Mouse (Mus musculus) spleen, adult 2 months (tissue): ENCODE results near the gene Dars2.

Experiments
- CTCF ChIP-seq: fragments of 200-500 bp; IDR thresholded peaks from 2 replicates; pipeline ENCODE4 v1.5.1; 2011; ENCODE audit warnings: mild to moderate bottlenecking, inconsistent platforms; ENCODE audit not compliant: insufficient read depth, insufficient read length, insufficient replicate concordance; ENCODE audit errors: extremely low read depth
- POLR2A ChIP-seq: fragments of 200-500 bp; IDR thresholded peaks from 2 replicates; pipeline ENCODE4 v1.6.1; 2011; ENCODE audit warnings: low read depth, low read length, inconsistent platforms

- TF ChIP-seq CTCF (no peak), POLR2A (no peak)
These were observed 62.4 kb downstream of the Dars2 start for GRCm38 (mm10) chr1:161008038-161008437.
